Mouse (Mus musculus) kidney, embryonic 16.5 days (tissue): ENCODE results near the gene Snx1. TPM values are rescaled to one million over a fixed set of nuclear protein-coding genes. Genes with fewer than 3 reads are reported as not detected.

Experiments used
- ATAC-seq: fragments of 200-750 bp; cut with Nextera tagmentation; 2 replicates; pipeline ENCODE4 v1.8.0; 2017; ENCODE audit warnings: moderate TSS enrichment; ENCODE audit not compliant: low FRiP score, low TSS enrichment
- H3K27ac ChIP-seq: fragments of 300-500 bp; sonication (generic); 2 replicates; pipeline ENCODE4 v1.5.1; 2014; ENCODE audit warnings: low read length
- H3K27me3 ChIP-seq: fragments of 300-500 bp; sonication (generic); 2 replicates; pipeline ENCODE4 v1.6.1; 2014; ENCODE audit warnings: low read length, control low read depth, mixed read lengths; ENCODE audit not compliant: insufficient read depth
- H3K36me3 ChIP-seq: fragments of 300-500 bp; sonication (generic); 2 replicates; pipeline ENCODE4 v1.6.1; 2014; ENCODE audit warnings: low read length, control low read depth, mixed read lengths; ENCODE audit not compliant: insufficient read depth
- H3K4me1 ChIP-seq: fragments of 300-500 bp; sonication (generic); 2 replicates; pipeline ENCODE4 v1.6.1; 2014; ENCODE audit warnings: low read length, control low read depth, mixed read lengths; ENCODE audit not compliant: insufficient read depth
- H3K4me2 ChIP-seq: fragments of 300-500 bp; sonication (generic); replicated peaks from 2 replicates; pipeline ENCODE4 v1.6.1; 2014; ENCODE audit warnings: low read depth, low read length
- H3K4me3 ChIP-seq: fragments of 300-500 bp; sonication (generic); 2 replicates; pipeline ENCODE4 v1.5.1; 2014; ENCODE audit warnings: mild to moderate bottlenecking, low read length
- H3K9ac ChIP-seq: fragments of 300-500 bp; sonication (generic); replicated peaks from 2 replicates; pipeline ENCODE4 v1.6.1; 2014; ENCODE audit warnings: low read length
- H3K9me3 ChIP-seq: fragments of 300-500 bp; sonication (generic); 2 replicates; pipeline ENCODE4 v1.6.1; 2016; ENCODE audit warnings: low read length, control low read depth
- WGBS: fragments of 180-500 bp; shearing (Covaris S2); extraction: QIAGEN DNeasy Blood & Tissue Kit; methylation state at CpG from one replicate; pipeline ENCODE4 v1.1.7; 2014; 5-methylcytosine and 5-hydroxymethylcytosine counted together
- polyA plus RNA-seq: library from polyadenylated mRNA; unstranded; fragments of >200 nt; fragmentation: Nextera tagmentation; extraction: Ambion mirVana; gene quantifications from 2 replicates; pipeline ENCODE4 v1.2.1, GENCODE M21; 2015

The Snx1 gene
- polyA plus RNA-seq, 1 experiment from 2014 or later: 150 TPM

GRCm38 (mm10) chr9:66120945-66121344 is 5.4 kb downstream of the Snx1 start:
- WGBS: 73% methylated on average over 3 of the region's 3 CpGs
- ATAC-seq: no peak

GRCm38 (mm10) chr9:66120106-66120505 is 6.3 kb downstream of the Snx1 start:
- ATAC-seq: no peak
- WGBS: 90% methylated on average over 4 of the region's 4 CpGs

More at GRCm38 (mm10) chr9:66120945-66121344, 5.4 kb downstream of the Snx1 start:
- Histone ChIP-seq H3K4me2 (no peak overlapping the region), H3K9me3 (no peaks in the 10 kb centered on the region), H3K4me3 (no peak overlapping the region), H3K36me3 (0 out of 2 replicates have a peak, but pooled peaks cover 2% of the 10 kb centered on the region), H3K27ac (no peak overlapping the region), H3K27me3 (no peaks in the 10 kb centered on the region), H3K9ac (no peak overlapping the region), H3K4me1 (peaks cover 33% of the 10 kb centered on the region)

GRCm38 (mm10) chr9:66119498-66119897 is 6.9 kb downstream of the Snx1 start:
- no peak for ATAC-seq
- peaks cover 23% of the 10 kb centered on the region for H3K4me1 ChIP-seq
- H3K9ac ChIP-seq: no peak overlapping the region
- H3K9me3 ChIP-seq: no peaks in the 10 kb centered on the region
- WGBS: 93% methylated on average over 2 of the region's 2 CpGs
- no peaks in the 10 kb centered on the region for H3K27me3 ChIP-seq
- no peak overlapping the region for H3K4me2 ChIP-seq
- H3K36me3 ChIP-seq: peaks cover 6% of the 10 kb centered on the region; the same call in 1 of the 2 replicates
- H3K27ac ChIP-seq: no peak overlapping the region
- no peak overlapping the region for H3K4me3 ChIP-seq

More at GRCm38 (mm10) chr9:66120106-66120505, 6.3 kb downstream of the Snx1 start:
- Histone ChIP-seq H3K27ac (no peak overlapping the region), H3K27me3 (no peaks in the 10 kb centered on the region), H3K9me3 (no peaks in the 10 kb centered on the region), H3K4me1 (peaks cover 24% of the 10 kb centered on the region), H3K9ac (no peak overlapping the region), H3K36me3 (peaks cover 6% of the 10 kb centered on the region; the same call in 1 of the 2 replicates), H3K4me3 (no peak overlapping the region), H3K4me2 (no peak overlapping the region)

- Histone ChIP-seq H3K4me3 (no peak overlapping the region), H3K4me2 (no peak overlapping the region), H3K9me3 (no peaks in the 10 kb centered on the region), H3K27ac (peak overlapping the region; percentile 20; the same call in 1 of the 2 replicates), H3K27me3 (no peaks in the 10 kb centered on the region), H3K4me1 (peaks cover 9% of the 10 kb centered on the region; the same call in 1 of the 2 replicates), H3K9ac (no peak overlapping the region), H3K36me3 (peaks cover 15% of the 10 kb centered on the region)
- ATAC-seq: no peak
- 54% methylated on average over 8 of the region's 8 CpGs for WGBS
Observed at GRCm38 (mm10) chr9:66116890-66117289, 9.5 kb downstream of the Snx1 start.

- Histone ChIP-seq H3K4me1 (peaks cover 6% of the 10 kb centered on the region; the same call in 1 of the 2 replicates), H3K4me2 (no peak overlapping the region), H3K4me3 (no peak overlapping the region), H3K36me3 (peaks cover 15% of the 10 kb centered on the region), H3K27me3 (no peaks in the 10 kb centered on the region), H3K9me3 (no peaks in the 10 kb centered on the region), H3K9ac (no peak overlapping the region), H3K27ac (no peak overlapping the region)
- 90% methylated on average over 3 of the region's 3 CpGs for WGBS
- ATAC-seq: no peak
Observed at GRCm38 (mm10) chr9:66114341-66114740, 12.0 kb downstream of the Snx1 start.

- H3K9ac ChIP-seq: 0 out of 2 replicates have a peak overlapping the region, but pooled peaks have one; percentile 26
- peaks cover 33% of the 10 kb centered on the region for H3K36me3 ChIP-seq
- H3K4me3 ChIP-seq: no peak overlapping the region
- no peaks in the 10 kb centered on the region for H3K4me1 ChIP-seq
- WGBS: 71% methylated on average over 8 of the region's 8 CpGs
- no peaks in the 10 kb centered on the region for H3K27me3 ChIP-seq
- no peaks in the 10 kb centered on the region for H3K9me3 ChIP-seq
- no peak overlapping the region for H3K4me2 ChIP-seq
- peak overlapping the region; percentile 43 for H3K27ac ChIP-seq
- ATAC-seq: peak; percentile 57; the same call in 1 of the 2 replicates
Observed at GRCm38 (mm10) chr9:66110611-66111379, 15.6 kb downstream of the Snx1 start.

GRCm38 (mm10) chr9:66110126-66110525 is 16.3 kb downstream of the Snx1 start:
- H3K4me1 ChIP-seq: no peaks in the 10 kb centered on the region
- H3K27me3 ChIP-seq: no peaks in the 10 kb centered on the region
- H3K4me2 ChIP-seq: no peak overlapping the region
- H3K9me3 ChIP-seq: no peaks in the 10 kb centered on the region
- H3K27ac ChIP-seq: peak overlapping the region; percentile 43
- no peak overlapping the region for H3K4me3 ChIP-seq
- H3K36me3 ChIP-seq: peaks cover 32% of the 10 kb centered on the region
- H3K9ac ChIP-seq: no peak overlapping the region
- WGBS: 58% methylated on average over 8 of the region's 8 CpGs
- ATAC-seq: no peak

GRCm38 (mm10) chr9:66109574-66109973 is 16.8 kb downstream of the Snx1 start:
- no peak for ATAC-seq
- H3K36me3 ChIP-seq: peaks cover 38% of the 10 kb centered on the region
- no peaks in the 10 kb centered on the region for H3K4me1 ChIP-seq
- no peak overlapping the region for H3K4me2 ChIP-seq
- 97% methylated on average over 1 of the region's 1 CpGs for WGBS
- H3K27me3 ChIP-seq: no peaks in the 10 kb centered on the region
- H3K9ac ChIP-seq: no peak overlapping the region
- H3K9me3 ChIP-seq: no peaks in the 10 kb centered on the region
- H3K4me3 ChIP-seq: no peak overlapping the region
- no peak overlapping the region; the same call in 1 of the 2 replicates for H3K27ac ChIP-seq

- Histone ChIP-seq H3K36me3 (peaks cover 58% of the 10 kb centered on the region), H3K27me3 (no peaks in the 10 kb centered on the region), H3K9ac (no peak overlapping the region), H3K4me3 (no peak overlapping the region), H3K4me2 (no peak overlapping the region), H3K9me3 (no peaks in the 10 kb centered on the region), H3K27ac (peak overlapping the region; percentile 7; the same call in 1 of the 2 replicates), H3K4me1 (no peaks in the 10 kb centered on the region)
- 81% methylated on average over 8 of the region's 8 CpGs for WGBS
- no peak for ATAC-seq
Observed at GRCm38 (mm10) chr9:66105168-66105567, 21.2 kb downstream of the Snx1 start.

GRCm38 (mm10) chr9:66104601-66105000 is 21.8 kb downstream of the Snx1 start:
- Histone ChIP-seq H3K4me3 (no peak overlapping the region), H3K36me3 (peaks cover 58% of the 10 kb centered on the region), H3K9me3 (no peaks in the 10 kb centered on the region), H3K4me1 (no peaks in the 10 kb centered on the region), H3K27me3 (no peaks in the 10 kb centered on the region), H3K27ac (0 out of 2 replicates have a peak overlapping the region, but pooled peaks have one; percentile 13), H3K9ac (no peak overlapping the region), H3K4me2 (no peak overlapping the region)
- 91% methylated on average over 4 of the region's 4 CpGs for WGBS
- ATAC-seq: no peak
